Mouse (Mus musculus): ENCODE data around the gene Ghrhr.

The Ghrhr gene

DNA sequence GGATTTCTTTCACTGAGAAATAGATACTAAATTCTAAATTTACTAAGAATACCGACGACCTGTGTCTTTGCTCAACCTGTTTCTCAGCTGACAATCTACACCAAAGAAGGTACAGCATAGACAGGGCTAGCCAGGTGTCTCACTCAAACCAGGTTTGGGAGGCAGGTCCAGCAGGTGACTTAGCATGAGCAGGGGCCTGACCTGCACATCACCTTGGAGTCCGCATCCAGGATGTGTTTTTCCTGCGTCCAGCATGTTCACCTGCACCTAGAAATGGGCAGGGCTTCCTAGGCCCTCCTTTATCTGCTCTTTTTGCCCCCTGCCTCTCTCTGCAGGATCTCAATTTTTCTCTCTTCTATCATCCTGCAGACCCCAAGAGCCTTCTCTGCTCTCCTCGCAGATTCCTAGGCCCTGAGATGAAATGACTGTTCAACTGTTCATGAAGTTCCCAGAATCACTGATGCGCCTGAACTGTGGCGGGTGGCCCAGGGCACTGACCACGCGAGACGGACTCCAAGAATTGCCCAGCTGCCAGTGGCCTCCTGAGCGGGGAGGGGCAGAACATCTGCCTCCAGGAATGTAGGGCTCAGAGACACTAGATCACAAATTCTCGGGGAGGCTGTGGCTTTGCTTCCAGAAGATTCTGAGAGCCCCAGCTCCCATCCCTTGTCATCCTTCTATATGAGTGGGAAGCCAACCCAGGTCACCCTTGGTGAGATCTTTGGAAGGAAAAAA lies 22.2 kb upstream of the Ghrhr start:
- no peak for DNase-seq

- DNase-seq, result no peak
These were observed 21.5 kb upstream of the Ghrhr start for GRCm38 (mm10) chr6:55354456-55355117.

- no peak for DNase-seq
These were observed 20.5 kb upstream of the Ghrhr start for GRCm38 (mm10) chr6:55355575-55355974.

DNA sequence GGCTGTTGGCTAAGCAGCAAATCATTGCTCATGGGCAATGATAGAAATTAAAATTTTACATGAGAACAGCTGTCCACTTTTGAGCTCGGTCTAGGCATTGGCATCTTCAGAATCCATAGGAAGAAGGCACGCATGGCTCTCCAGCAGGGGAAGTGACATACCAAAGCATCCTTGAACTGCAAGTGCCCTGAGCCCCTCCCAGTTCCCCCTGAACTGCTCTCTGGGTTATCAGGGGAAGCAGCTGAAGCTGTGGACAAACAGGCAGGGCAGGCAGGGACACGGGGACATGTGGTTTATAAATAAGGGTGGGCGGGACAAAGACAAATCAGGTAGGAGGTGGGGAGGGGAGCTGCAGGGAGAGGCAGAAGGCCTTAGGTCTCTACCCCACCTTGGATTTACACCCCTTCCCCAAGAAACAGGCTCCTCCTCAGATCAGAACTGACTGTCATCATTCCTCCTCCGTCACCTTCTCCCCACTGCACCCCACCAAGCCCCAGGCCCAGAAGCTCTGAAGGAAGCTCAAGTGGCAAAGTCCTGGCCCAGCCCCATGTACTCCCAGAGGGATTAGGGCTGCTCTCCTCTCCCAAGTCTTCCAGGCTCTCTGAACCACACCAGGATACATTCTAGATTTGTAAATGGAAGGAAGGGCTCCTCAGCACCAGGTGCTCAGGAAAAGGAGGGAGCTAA lies 19.9 kb upstream of the Ghrhr start:
- DNase-seq, result no peak

GRCm38 (mm10) chr6:55356976-55357635 lies 19.0 kb upstream of the Ghrhr start:
- no peak for DNase-seq

DNA sequence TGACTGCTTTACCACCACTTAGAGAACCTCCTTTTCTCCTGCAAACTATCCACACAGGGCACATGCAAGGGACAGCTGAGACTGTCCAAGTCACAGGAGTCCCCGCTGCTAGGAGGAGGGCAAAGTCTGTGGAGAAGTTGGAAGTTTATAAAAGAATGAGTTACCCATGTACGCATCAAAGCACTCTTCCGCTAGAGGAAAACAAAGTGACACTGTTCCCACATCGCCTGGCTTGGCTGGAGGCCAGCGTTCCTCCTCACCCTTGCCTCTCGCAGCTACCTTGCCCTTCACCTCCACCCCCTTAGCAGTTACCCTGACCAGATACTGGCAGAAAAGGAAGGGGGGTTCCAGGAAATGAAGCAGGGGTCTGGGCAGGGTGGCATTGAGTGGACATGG lies 18.5 kb upstream of the Ghrhr start:
- DNase-seq, result no peak

GRCm38 (mm10) chr6:55358731-55359143 lies 17.4 kb upstream of the Ghrhr start:
- no peak for DNase-seq

DNA sequence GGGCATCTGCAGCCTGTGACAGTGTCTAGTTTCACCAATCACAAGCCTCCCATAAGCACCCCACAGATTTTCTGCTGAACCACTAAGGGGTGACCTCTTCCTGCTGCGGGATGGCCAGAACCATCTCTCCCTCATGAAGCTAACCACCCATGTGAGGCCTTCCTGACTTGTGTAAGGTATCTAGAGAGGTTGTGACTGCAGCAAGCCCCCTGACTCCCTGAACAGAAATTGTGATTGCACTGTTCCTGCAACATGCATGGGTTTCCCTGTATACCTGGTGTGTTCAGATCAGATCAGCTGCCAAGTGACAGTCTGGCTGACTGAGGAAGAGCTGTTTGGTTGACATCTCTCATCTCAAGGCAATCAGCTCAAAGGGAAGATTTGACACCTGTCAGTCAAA lies 13.4 kb upstream of the Ghrhr start:
- no peak for DNase-seq

DNA sequence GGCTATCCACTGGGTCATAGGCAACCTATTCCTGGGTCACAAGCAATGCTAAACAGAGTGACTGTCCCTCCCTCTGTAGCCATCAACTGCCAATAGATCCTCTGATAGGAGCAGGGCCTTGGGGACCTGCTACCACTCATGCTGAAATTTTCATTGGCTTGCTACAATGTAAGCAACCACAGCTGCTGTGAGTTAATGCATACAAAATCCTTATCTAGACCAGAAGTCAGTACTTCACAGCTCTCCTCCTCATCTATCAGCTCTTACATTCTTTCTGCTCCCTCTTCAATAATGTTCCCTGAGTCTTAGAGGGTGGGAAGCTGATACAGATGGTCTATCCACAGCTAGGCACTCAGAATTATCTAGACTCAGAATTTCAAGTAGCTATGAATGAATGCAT lies 9.0 kb upstream of the Ghrhr start:
- DNase-seq, result no peak

DNA sequence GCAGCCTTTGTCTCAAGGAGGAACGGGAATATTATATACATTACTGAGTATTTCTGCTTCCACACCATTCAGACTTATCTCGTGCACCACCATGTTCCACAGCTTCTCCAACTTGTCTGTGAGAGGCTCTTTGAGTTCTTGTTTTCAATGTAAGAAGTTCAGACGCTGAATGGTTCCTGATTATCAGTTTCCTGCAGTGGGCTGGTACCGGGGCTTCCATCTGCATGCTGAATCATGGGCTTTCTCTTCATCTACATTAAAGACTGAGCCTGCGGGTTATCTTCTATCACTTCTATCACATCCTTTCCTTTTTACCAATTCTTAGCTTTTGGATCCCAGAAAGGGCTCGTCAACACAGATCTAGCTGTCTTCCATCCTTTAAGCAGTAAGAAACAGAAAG lies 5.3 kb upstream of the Ghrhr start:
- DNase-seq, result no peak

DNA sequence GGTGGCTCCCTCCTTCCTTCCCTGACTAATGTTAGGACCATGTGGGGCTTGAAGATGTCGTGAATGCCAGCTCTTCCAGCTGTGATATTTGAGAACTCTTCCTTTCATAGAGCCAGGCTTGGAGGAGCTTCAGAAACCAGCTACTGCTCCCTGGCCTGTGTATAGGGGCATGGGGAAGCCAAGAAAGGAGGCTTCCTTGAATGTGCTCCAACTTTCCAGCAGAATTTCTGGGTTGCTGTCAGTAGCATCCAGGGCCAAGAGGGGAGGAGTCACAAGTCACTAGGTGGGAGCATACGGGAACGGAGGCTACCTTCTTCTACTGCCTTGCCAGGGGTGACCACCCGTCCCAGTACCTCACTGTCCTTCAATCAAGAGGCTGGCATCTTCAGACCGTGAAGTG lies 416 bp downstream of the Ghrhr start:
- DNase-seq, result no peak

DNA sequence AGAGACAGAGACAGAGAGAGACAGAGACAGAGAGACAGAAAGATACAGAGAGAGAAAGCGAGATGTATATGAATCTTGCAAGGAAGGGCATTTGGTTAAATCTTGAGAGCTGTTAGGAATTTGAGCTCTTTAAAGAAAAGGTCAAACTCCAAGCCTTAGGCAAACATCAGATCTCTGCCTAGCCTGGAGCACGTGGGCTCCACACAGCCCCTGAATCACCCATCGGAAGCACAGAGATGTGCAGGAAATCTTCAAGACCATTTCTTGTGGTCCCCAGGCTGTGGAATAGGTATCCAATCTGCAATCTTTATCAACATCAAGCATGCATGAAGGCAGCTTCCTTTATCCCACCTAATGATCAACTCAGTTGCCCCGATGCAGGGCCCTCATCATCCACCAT lies 1.4 kb downstream of the Ghrhr start:
- no peak for DNase-seq

GRCm38 (mm10) chr6:55379641-55380335 lies 3.7 kb downstream of the Ghrhr start:
- DNase-seq, result no peak

- DNase-seq, result no peak
These were observed 5.9 kb downstream of the Ghrhr start for GRCm38 (mm10) chr6:55381966-55382365.

- DNase-seq, result peak; percentile 39
These were observed 7.8 kb downstream of the Ghrhr start for GRCm38 (mm10) chr6:55383897-55384296.

DNA sequence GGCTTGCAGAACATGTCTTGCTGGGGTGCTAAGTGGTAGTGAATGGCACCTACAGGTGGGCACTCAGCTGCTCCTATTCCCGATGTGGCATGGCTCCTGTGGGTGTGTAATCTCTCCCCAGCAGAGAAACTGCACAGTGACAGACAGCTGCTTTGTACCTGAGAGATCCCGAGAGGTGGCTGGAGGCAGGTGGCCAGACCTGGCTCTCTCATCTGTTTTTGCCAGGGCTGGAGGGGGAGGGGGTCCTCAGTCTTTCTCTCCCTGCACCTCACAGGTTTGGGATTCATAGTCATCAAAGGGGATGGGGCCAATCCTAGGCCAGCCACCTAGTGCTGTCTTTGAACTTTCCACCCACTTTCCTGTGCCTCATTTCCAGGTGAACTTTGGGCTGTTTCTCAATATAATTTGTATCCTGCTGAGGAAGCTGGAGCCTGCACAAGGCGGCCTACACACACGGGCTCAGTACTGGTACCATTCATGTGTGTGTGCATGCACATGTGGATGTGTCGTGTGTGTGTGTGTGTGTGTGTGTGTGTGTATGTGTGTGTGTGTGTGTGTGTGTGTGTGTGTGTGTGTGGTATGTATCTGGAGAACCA lies 8.4 kb downstream of the Ghrhr start:
- DNase-seq, result no peak

DNA sequence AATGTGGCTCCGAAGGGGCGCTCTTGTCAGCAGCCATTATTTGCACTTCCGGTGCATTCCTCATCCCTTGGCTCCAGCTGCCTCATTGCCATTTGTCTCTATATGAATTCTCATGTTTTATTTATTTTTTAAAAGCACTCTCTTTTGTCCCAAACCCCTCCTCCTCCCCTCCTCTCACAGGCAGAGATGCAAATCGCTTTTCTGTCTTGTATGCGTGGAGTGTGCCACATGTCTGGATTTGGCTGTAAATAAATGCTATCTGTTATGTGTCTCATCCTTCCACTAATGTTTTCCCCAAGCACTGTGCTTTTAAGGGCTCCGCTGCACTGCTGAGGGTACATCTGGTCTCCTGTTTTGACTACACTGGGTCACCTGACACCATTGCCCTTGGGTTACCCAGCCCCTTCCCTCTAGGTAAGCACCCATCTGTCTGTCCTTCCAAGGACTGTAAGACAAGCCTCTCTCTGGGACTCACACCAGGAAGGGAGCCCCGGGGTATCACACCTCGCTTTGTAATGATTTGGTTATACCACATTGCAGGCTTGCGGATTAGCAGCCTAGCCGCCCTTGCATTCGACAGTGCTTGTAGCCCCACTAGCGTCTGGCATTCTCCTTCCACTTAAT lies 12.6 kb downstream of the Ghrhr start:
- DNase-seq, result no peak

DNA sequence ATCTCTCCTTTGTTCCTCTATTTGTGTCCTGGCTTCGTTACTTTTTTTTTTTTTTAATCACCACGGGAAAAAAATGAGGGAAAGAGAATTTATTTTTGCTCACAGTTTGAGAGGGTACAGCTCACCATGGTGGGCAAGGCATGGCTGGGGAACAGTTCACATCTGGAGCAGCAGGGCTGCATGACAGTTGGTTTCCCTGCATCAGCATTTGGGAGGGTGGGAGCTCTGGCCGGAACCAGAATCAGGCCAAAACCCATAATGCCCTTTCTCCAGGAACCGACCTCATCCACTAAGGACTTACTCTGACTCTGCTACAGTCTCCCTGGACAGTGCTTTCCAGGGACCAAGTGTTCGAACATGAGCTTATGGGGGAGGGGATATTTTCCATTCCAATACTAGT lies 13.2 kb downstream of the Ghrhr start:
- no peak for DNase-seq

DNA sequence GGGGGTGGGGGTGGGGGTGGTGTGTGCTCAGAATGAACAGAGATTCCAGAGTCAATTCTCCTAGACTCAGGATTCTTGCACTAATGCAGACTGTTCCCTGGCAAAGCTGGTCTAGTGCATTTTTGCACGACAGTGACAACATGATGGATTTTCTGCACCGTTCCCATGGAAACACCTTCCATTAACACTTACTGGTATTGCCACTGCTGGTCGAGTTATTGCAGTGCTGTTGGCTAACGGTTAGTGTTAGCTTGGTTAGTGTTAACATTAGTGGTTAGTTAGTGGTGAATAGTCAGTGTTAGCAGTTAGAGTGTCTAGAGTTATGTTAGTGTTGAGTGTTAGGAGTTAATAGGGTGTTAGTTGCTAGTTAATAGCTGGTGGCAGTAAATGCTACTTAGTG lies 15.7 kb downstream of the Ghrhr start:
- no peak for DNase-seq

GRCm38 (mm10) chr6:55392453-55392852 lies 16.4 kb downstream of the Ghrhr start:
- DNase-seq, result peak; percentile 67

DNA sequence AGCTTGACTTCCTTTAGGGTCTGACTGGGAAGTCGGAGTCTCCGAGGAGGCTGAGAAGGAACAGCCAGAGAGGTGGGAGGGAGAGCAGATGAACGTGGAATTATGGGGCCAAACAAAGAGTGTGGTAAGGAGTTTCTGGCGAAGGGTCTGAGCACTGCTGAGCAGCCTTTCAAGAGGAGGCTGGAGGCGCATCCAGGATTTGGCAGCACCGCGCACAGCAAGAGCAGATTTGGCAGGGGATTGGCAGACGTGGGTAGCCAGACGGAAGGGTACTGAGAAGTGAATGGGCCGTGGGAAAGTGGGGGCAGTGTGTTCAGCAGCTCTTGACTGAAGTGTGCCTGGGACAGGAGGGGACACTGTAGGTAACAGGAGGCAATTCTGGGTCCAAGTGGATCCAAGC lies 18.8 kb downstream of the Ghrhr start:
- peak; percentile 91 for DNase-seq

- DNase-seq, result peak; percentile 66
These were observed 20.1 kb downstream of the Ghrhr start for GRCm38 (mm10) chr6:55396176-55396575.

Data from cerebellum, adult 11-12 months (tissue).